ENCODE assay signal across 27 mouse cellular contexts in genomic region chr16:94283972-94284371, GRCm38 (mm10). TPM values are rescaled to one million over a fixed set of nuclear protein-coding genes. Genes with fewer than 3 reads are reported as not detected.
A peak's percentile ranks its signal among the peaks of the same experiment; 100 is the strongest.
DNase-seq lines count a peak whose midpoint lies in the region; ATAC-seq lines count a peak whose summit lies in the region.
"Had no signal": no experiment of that assay in that cellular context is flagged by ENCODE, and none has a peak within 500 bp of the region (broad histone marks: within the 10 kb centered on the region; RNA-seq: fewer than 3 reads in every experiment).

No protein-coding gene starts in this region.

- DNase-seq in B cell, adult 2 months = peak; percentile 15 to 26
- DNase-seq in MEL-GATA-1-ER (ENCODE audit: extremely low read depth, low read depth) = peak; percentile 23
- DNase-seq in splenic B cell, adult 2 months (ENCODE audit: low read depth, low spot score) = peak; percentile 39
- DNase-seq in kidney, postnatal 14 days = no peak
- DNase-seq in cerebellum, postnatal 10 days = no peak
- DNase-seq: adrenal gland, postnatal 14 days; cerebellum, adult 11 months; cerebellum, adult 2 months; cerebellum, adult 9-11 months; cerebellum, postnatal 36 days; embryo, embryonic 11 days; gastrocnemius, postnatal 10 days; gastrocnemius, postnatal 36 days; heart, adult 2 months; heart, postnatal 14 days; heart, postnatal 4 days had no signal

- H3K27me3 ChIP-seq in splenic B cell, adult 2 months (ENCODE audit: control insufficient read depth, insufficient read depth, low read length, poor library complexity, severe bottlenecking) = no peaks in the 10 kb centered on the region
- H3K27me3 ChIP-seq: embryonic facial prominence, embryonic 13.5 days; forebrain, embryonic 12.5 days; forebrain, embryonic 15.5 days; heart, embryonic 13.5 days; Patski had no signal

- H3K36me3 ChIP-seq in splenic B cell, adult 2 months (ENCODE audit: control insufficient read depth, insufficient read depth, low read length, poor library complexity, severe bottlenecking) = no peaks in the 10 kb centered on the region
- H3K36me3 ChIP-seq: forebrain, embryonic 15.5 days had no signal

- peak; percentile 46; the same call in 1 of the 2 replicates for ATAC-seq in megakaryocyte progenitor cell, adult 5-6 weeks (replicated peaks; ENCODE audit: poor library complexity)
- ATAC-seq in CD4-positive, CD25-positive, alpha-beta regulatory T cell, adult 4 months = no peak
- ATAC-seq: forebrain, embryonic 15.5 days; hindbrain, postnatal 0 days; inflammation-experienced regulatory T-cells, adult 6 months; intestine, postnatal 0 days; Patski had no signal

RNA-seq across cellular contexts. Expression of gene Hlcs, which starts 29.4 kb away (rescaled TPM):
- 8.2 and 9.8 TPM in 2 replicates for total RNA-seq in megakaryocyte progenitor cell, adult 5-6 weeks (2015)
- 4.3 and 6.0 TPM in 2 replicates for total RNA-seq in megakaryocyte progenitor cell, adult 5-6 weeks (2017)
- 1 to 10 TPM; 7.3 to 9.3 TPM for polyA plus RNA-seq in CD4-positive, CD25-positive, alpha-beta regulatory T cell, adult 4 months (2017; shearing (Covaris generic))

RNA-seq across cellular contexts. Expression of gene Ripply3, which starts 44.2 kb away (rescaled TPM):
- 0.67 TPM in 1 of 2 replicates, not detected in the other for total RNA-seq in megakaryocyte progenitor cell, adult 5-6 weeks (2015)
- not detected in 2 replicates for total RNA-seq in megakaryocyte progenitor cell, adult 5-6 weeks (2017)
- polyA plus RNA-seq in CD4-positive, CD25-positive, alpha-beta regulatory T cell, adult 4 months (2017; shearing (Covaris generic)) = 1 to 10 TPM in 1 of 2 experiments, under 1 TPM in 1; 0.95 to 1.1 TPM
- polyA plus RNA-seq: erythroblast, embryonic 14.5 days; Patski had no signal

Comparison
In these comparisons a context has a peak if more than half of its experiments do, and no peak if none do; other contexts are left out.
1. DNase-seq: peak in B cell, adult 2 months (2 of 2), MEL-GATA-1-ER (single experiment) and splenic B cell, adult 2 months (single experiment); none in kidney, postnatal 14 days (single experiment) and cerebellum, postnatal 10 days (0 of 2).